Mouse (Mus musculus): ENCODE measurements at regions not wholly inside any gene's neighbourhood (a gene's known extent, or its start where the extent isn't known, plus 50 kb on each side); places are given as distances from the start of the nearest gene placed in this dataset.

GRCm38 (mm10) chr6:79387732-79388131, 430.0 kb upstream of the Gm20594 start:
- TF ChIP-seq CTCF (IDR thresholded peaks at IDR 0.05; ENCODE audit: borderline replicate concordance, extremely low read depth, insufficient read depth, insufficient read length) (no peak), POLR2A (IDR thresholded peaks at IDR 0.05; ENCODE audit: borderline replicate concordance, extremely low read depth, insufficient read depth, insufficient read length, poor library complexity, severe bottlenecking) (no peak)
- peak; percentile 7 for DNase-seq (ENCODE audit: low read depth)

GRCm38 (mm10) chr6:79401090-79401489, 416.6 kb upstream of the Gm20594 start:
- TF ChIP-seq POLR2A (IDR thresholded peaks at IDR 0.05; ENCODE audit: borderline replicate concordance, extremely low read depth, insufficient read depth, insufficient read length, poor library complexity, severe bottlenecking) (no peak), CTCF (IDR thresholded peaks at IDR 0.05; ENCODE audit: borderline replicate concordance, extremely low read depth, insufficient read depth, insufficient read length) (no peak)
- DNase-seq (ENCODE audit: low read depth): no peak

- TF ChIP-seq POLR2A (IDR thresholded peaks at IDR 0.05; ENCODE audit: borderline replicate concordance, extremely low read depth, insufficient read depth, insufficient read length, poor library complexity, severe bottlenecking) (no peak), CTCF (IDR thresholded peaks at IDR 0.05; ENCODE audit: borderline replicate concordance, extremely low read depth, insufficient read depth, insufficient read length) (no peak)
- no peak for DNase-seq (ENCODE audit: low read depth)
Observed at GRCm38 (mm10) chr6:79408955-79409354, 408.8 kb upstream of the Gm20594 start.

GRCm38 (mm10) chr6:79445821-79446220, 371.9 kb upstream of the Gm20594 start:
- DNase-seq (ENCODE audit: low read depth): no peak
- no peak for TF ChIP-seq POLR2A (IDR thresholded peaks at IDR 0.05; ENCODE audit: borderline replicate concordance, extremely low read depth, insufficient read depth, insufficient read length, poor library complexity, severe bottlenecking)
- TF ChIP-seq CTCF (IDR thresholded peaks at IDR 0.05; ENCODE audit: borderline replicate concordance, extremely low read depth, insufficient read depth, insufficient read length): peak; percentile 9; the same call in 1 of the 2 replicates

GRCm38 (mm10) chr6:79491245-79491644, 326.5 kb upstream of the Gm20594 start:
- no peak for TF ChIP-seq POLR2A (IDR thresholded peaks at IDR 0.05; ENCODE audit: borderline replicate concordance, extremely low read depth, insufficient read depth, insufficient read length, poor library complexity, severe bottlenecking)
- TF ChIP-seq CTCF (IDR thresholded peaks at IDR 0.05; ENCODE audit: borderline replicate concordance, extremely low read depth, insufficient read depth, insufficient read length): no peak
- peak; percentile 26 for DNase-seq (ENCODE audit: low read depth)

GRCm38 (mm10) chr6:79500649-79501048, 317.1 kb upstream of the Gm20594 start:
- TF ChIP-seq CTCF (IDR thresholded peaks at IDR 0.05; ENCODE audit: borderline replicate concordance, extremely low read depth, insufficient read depth, insufficient read length): no peak
- TF ChIP-seq POLR2A (IDR thresholded peaks at IDR 0.05; ENCODE audit: borderline replicate concordance, extremely low read depth, insufficient read depth, insufficient read length, poor library complexity, severe bottlenecking): no peak
- peak; percentile 57 for DNase-seq (ENCODE audit: low read depth)
